ENCODE assay signal across 8 mouse cellular contexts in genomic region chr9:57798725-57799253, GRCm38 (mm10). TPM values are rescaled to one million over a fixed set of nuclear protein-coding genes. Genes with fewer than 3 reads are reported as not detected.
DNase-seq lines count a peak whose midpoint lies in the region; ATAC-seq and TF ChIP-seq lines count a peak whose summit lies in the region.

No protein-coding gene starts in this region.

- WGBS in forebrain, embryonic 10.5 days = 20% methylated on average over 10 of the region's 10 CpGs
- WGBS in forebrain, embryonic 16.5 days = 6% methylated on average over 10 of the region's 10 CpGs
- 13% methylated on average over 10 of the region's 10 CpGs for WGBS in heart, postnatal 0 days
- 11% methylated on average over 10 of the region's 10 CpGs for WGBS in lung, embryonic 15.5 days

- no peak for TF ChIP-seq CTCF in heart, postnatal 0 days (IDR thresholded peaks at IDR 0.05; ENCODE audit: low read depth)

- no peaks in the 10 kb centered on the region for H3K9me3 ChIP-seq in forebrain, embryonic 10.5 days
- H3K9me3 ChIP-seq in forebrain, embryonic 16.5 days (ENCODE audit: control insufficient read depth, low read length) = no peaks in the 10 kb centered on the region
- H3K9me3 ChIP-seq in heart, postnatal 0 days (replicated peaks; ENCODE audit: control insufficient read depth, low read length) = no peaks in the 10 kb centered on the region
- H3K9me3 ChIP-seq in lung, embryonic 15.5 days = no peaks in the 10 kb centered on the region

- TF ChIP-seq EP300 in heart, postnatal 0 days (IDR thresholded peaks at IDR 0.05; ENCODE audit: low read depth) = peak; percentile 89

- H3K4me2 ChIP-seq in forebrain, embryonic 16.5 days (ENCODE audit: low read length) = no peak overlapping the region
- H3K4me2 ChIP-seq in heart, postnatal 0 days (ENCODE audit: low read depth, low read length) = no peak overlapping the region; the same call in 1 of the 2 replicates
- no peak overlapping the region for H3K4me2 ChIP-seq in lung, embryonic 15.5 days

- no peaks in the 10 kb centered on the region for H3K27me3 ChIP-seq in forebrain, embryonic 10.5 days (ENCODE audit: poor library complexity, severe bottlenecking)
- H3K27me3 ChIP-seq in forebrain, embryonic 16.5 days (replicated peaks; ENCODE audit: control insufficient read depth, insufficient read depth, low read length) = no peaks in the 10 kb centered on the region
- no peaks in the 10 kb centered on the region for H3K27me3 ChIP-seq in heart, postnatal 0 days (ENCODE audit: control insufficient read depth, insufficient read depth, low read length)
- H3K27me3 ChIP-seq in lung, embryonic 15.5 days = no peaks in the 10 kb centered on the region

- peaks cover 42% of the 10 kb centered on the region for H3K4me1 ChIP-seq in forebrain, embryonic 10.5 days
- H3K4me1 ChIP-seq in forebrain, embryonic 16.5 days (replicated peaks; ENCODE audit: control insufficient read depth, insufficient read depth, low read length) = peaks cover 11% of the 10 kb centered on the region; the same call in 1 of the 2 replicates
- peaks cover 26% of the 10 kb centered on the region for H3K4me1 ChIP-seq in heart, postnatal 0 days (ENCODE audit: control insufficient read depth, insufficient read depth)
- H3K4me1 ChIP-seq in lung, embryonic 15.5 days = peaks cover 19% of the 10 kb centered on the region

- H3K9ac ChIP-seq in forebrain, embryonic 16.5 days (replicated peaks; ENCODE audit: low read depth, low read length) = no peak overlapping the region
- no peak overlapping the region for H3K9ac ChIP-seq in heart, postnatal 0 days (replicated peaks; ENCODE audit: low read depth, low read length)
- H3K9ac ChIP-seq in lung, embryonic 15.5 days = no peak overlapping the region

- ATAC-seq in forebrain, embryonic 16.5 days = no peak; the same call in 1 of the 2 replicates
- peak; percentile 58 for ATAC-seq in heart, postnatal 0 days (ENCODE audit: insufficient read depth, low read depth)
- ATAC-seq in lung, embryonic 15.5 days (ENCODE audit: borderline replicate concordance, extremely low read depth, low FRiP score, low TSS enrichment) = no peak

- H3K4me3 ChIP-seq in forebrain, embryonic 10.5 days = 0 out of 2 replicates have a peak overlapping the region, but pooled peaks have one; percentile 3
- H3K4me3 ChIP-seq in forebrain, embryonic 16.5 days (replicated peaks; ENCODE audit: low read length) = no peak overlapping the region
- no peak overlapping the region for H3K4me3 ChIP-seq in heart, postnatal 0 days (ENCODE audit: low read depth, low read length)
- H3K4me3 ChIP-seq in lung, embryonic 15.5 days = no peak overlapping the region

- H3K36me3 ChIP-seq in forebrain, embryonic 10.5 days (replicated peaks) = peaks cover 73% of the 10 kb centered on the region
- H3K36me3 ChIP-seq in forebrain, embryonic 16.5 days (ENCODE audit: control insufficient read depth, insufficient read depth) = peaks cover 22% of the 10 kb centered on the region
- H3K36me3 ChIP-seq in heart, postnatal 0 days (replicated peaks; ENCODE audit: control insufficient read depth, insufficient read depth, low read length) = peaks cover 35% of the 10 kb centered on the region
- H3K36me3 ChIP-seq in lung, embryonic 15.5 days = no peaks in the 10 kb centered on the region

- DNase-seq in forebrain, embryonic 10.5 days (ENCODE audit: extremely low spot score, low spot score) = peak; percentile 43
- DNase-seq in embryo, embryonic 10.5 days (ENCODE audit: low spot score) = peak; percentile 87
- DNase-seq in heart, postnatal 0 days (ENCODE audit: low spot score) = peak; percentile 54
- DNase-seq in layer of hippocampus, postnatal 10 days (ENCODE audit: low spot score in 2 of 2) = no peak
- no peak for DNase-seq in thymus, postnatal 10 days (ENCODE audit: low spot score in 2 of 2)
- no peak for DNase-seq in layer of hippocampus, adult 8-10 months (ENCODE audit: low spot score in 2 of 2)

- 0 out of 2 replicates have a peak overlapping the region, but pooled peaks have one; percentile 26 for H3K27ac ChIP-seq in forebrain, embryonic 10.5 days
- no peak overlapping the region for H3K27ac ChIP-seq in forebrain, embryonic 16.5 days (ENCODE audit: low read length)
- no peak overlapping the region for H3K27ac ChIP-seq in heart, postnatal 0 days (ENCODE audit: low read depth)
- 0 out of 2 replicates have a peak overlapping the region, but pooled peaks have one; percentile 11 for H3K27ac ChIP-seq in lung, embryonic 15.5 days

RNA-seq across cellular contexts. Expression of gene Clk3, which starts 33.1 kb away (rescaled TPM):
- 92.5 and 95.1 TPM in 2 replicates for polyA plus RNA-seq in forebrain, embryonic 10.5 days (2016; fragmentation: Nextera tagmentation; extraction: Ambion mirVana)
- 88.9 and 97.4 TPM in 2 replicates for polyA plus RNA-seq in forebrain, embryonic 16.5 days (2015; fragmentation: Nextera tagmentation; extraction: Ambion mirVana)
- 27.5 and 40.8 TPM in 2 replicates for total RNA-seq in heart, postnatal 0 days (2014; rRNA removed; ENCODE audit: low replicate concordance)
- polyA plus RNA-seq in heart, postnatal 0 days (2015; fragmentation: Nextera tagmentation; extraction: Ambion mirVana) = 31.9 and 34.8 TPM in 2 replicates
- polyA plus RNA-seq in lung, embryonic 15.5 days (2015; fragmentation: Nextera tagmentation; extraction: Ambion mirVana) = 79.5 and 85.5 TPM in 2 replicates
- 10 to 100 TPM; 64.3 to 66.9 TPM for total RNA-seq in layer of hippocampus, postnatal 10 days (2021)
- total RNA-seq in layer of hippocampus, adult 8-10 months (2022) = 100 to 1,000 TPM in 1 of 4 experiments, 10 to 100 TPM in 3; 72.0 to 102 (median 84.5) TPM

RNA-seq across cellular contexts. Expression of gene Arid3b, which starts 37.8 kb away (rescaled TPM):
- polyA plus RNA-seq in forebrain, embryonic 10.5 days (2016; fragmentation: Nextera tagmentation; extraction: Ambion mirVana) = 41.0 and 41.7 TPM in 2 replicates
- 8.6 and 10.6 TPM in 2 replicates for polyA plus RNA-seq in forebrain, embryonic 16.5 days (2015; fragmentation: Nextera tagmentation; extraction: Ambion mirVana)
- total RNA-seq in heart, postnatal 0 days (2014; rRNA removed; ENCODE audit: low replicate concordance) = 7.3 and 11.1 TPM in 2 replicates
- polyA plus RNA-seq in heart, postnatal 0 days (2015; fragmentation: Nextera tagmentation; extraction: Ambion mirVana) = 4.4 and 5.2 TPM in 2 replicates
- 4.5 and 4.8 TPM in 2 replicates for polyA plus RNA-seq in lung, embryonic 15.5 days (2015; fragmentation: Nextera tagmentation; extraction: Ambion mirVana)
- 10 to 100 TPM; 10.0 to 11.8 TPM for total RNA-seq in layer of hippocampus, postnatal 10 days (2021)
- 10 to 100 TPM in 1 of 4 experiments, 1 to 10 TPM in 3; 7.5 to 11.5 (median 7.7) TPM for total RNA-seq in layer of hippocampus, adult 8-10 months (2022)

Comparison
In these comparisons a context has a peak if more than half of its experiments do, and no peak if none do; other contexts are left out.
1. H3K27ac ChIP-seq: peak in forebrain, embryonic 10.5 days (single experiment) and lung, embryonic 15.5 days (single experiment); none in forebrain, embryonic 16.5 days (single experiment) and heart, postnatal 0 days (single experiment).
2. DNase-seq: peak in forebrain, embryonic 10.5 days (single experiment), embryo, embryonic 10.5 days (single experiment) and heart, postnatal 0 days (single experiment); none in layer of hippocampus, postnatal 10 days (0 of 2), thymus, postnatal 10 days (0 of 2) and layer of hippocampus, adult 8-10 months (0 of 2).